Mouse (Mus musculus): ENCODE results near the gene Tesc. TPM values are rescaled to one million over a fixed set of nuclear protein-coding genes. Genes with fewer than 3 reads are reported as not detected.

The Tesc gene
- polyA plus RNA-seq (2015; fragmentation: Nextera tagmentation; extraction: Ambion mirVana) = 4.4 and 5.3 TPM in 2 replicates

DNA sequence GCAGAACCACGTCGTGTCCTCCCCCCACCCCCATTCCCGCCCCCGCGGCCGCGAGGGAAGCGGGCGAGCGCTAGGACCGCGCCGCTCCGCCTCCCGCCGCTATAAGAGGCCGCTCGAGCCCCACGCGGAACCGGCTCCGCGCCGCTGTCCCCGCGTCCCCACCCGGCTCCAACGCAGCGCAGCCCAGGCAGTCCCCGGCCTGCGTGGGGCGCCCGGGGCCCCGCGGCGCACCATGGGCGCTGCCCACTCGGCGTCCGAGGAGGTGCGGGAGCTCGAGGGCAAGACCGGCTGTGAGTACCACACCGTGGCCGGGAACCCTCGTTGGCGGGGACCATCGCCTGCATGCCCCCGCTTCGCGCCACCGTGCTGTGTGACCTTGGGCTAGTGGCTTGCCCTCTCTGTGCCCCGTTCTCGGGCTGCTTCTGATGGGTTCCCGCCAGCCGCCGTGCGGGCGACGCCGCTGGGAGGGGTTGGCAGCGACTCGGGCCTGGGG lies at the start of gene Tesc:
TSS of gene Tesc (plus strand) at position 46 of the 493 bp plus-strand sequence.

Other genes starting within 250 kb of the Tesc start
- gene Nos1, start 246.7 kb upstream of the Tesc start, polyA plus RNA-seq (2015; fragmentation: Nextera tagmentation; extraction: Ambion mirVana) = 0.02 TPM in 2 replicates
- gene Fbxo21, start 51.0 kb upstream of the Tesc start, polyA plus RNA-seq (2015; fragmentation: Nextera tagmentation; extraction: Ambion mirVana) = 9.1 and 11.7 TPM in 2 replicates
- 9.2 and 10.7 TPM in 2 replicates for gene Fbxw8, start 127.7 kb downstream of the Tesc start, polyA plus RNA-seq (2015; fragmentation: Nextera tagmentation; extraction: Ambion mirVana)
- gene Hrk, start 136.9 kb downstream of the Tesc start, polyA plus RNA-seq (2015; fragmentation: Nextera tagmentation; extraction: Ambion mirVana) = not detected in 2 replicates
- gene Rnft2, start 217.4 kb downstream of the Tesc start, polyA plus RNA-seq (2015; fragmentation: Nextera tagmentation; extraction: Ambion mirVana) = 0.10 and 0.46 TPM in 2 replicates
- 1.7 and 2.4 TPM in 2 replicates for gene 2410131K14Rik, start 217.5 kb downstream of the Tesc start, polyA plus RNA-seq (2015; fragmentation: Nextera tagmentation; extraction: Ambion mirVana)

Data from spleen, postnatal 0 days (tissue).